Mouse (Mus musculus) lung, embryonic 16.5 days (tissue): ENCODE measurements at regions not wholly inside any gene's neighbourhood (a gene's known extent, or its start where the extent isn't known, plus 50 kb on each side); places are given as distances from the start of the nearest gene placed in this dataset.

Source experiments
- ATAC-seq: fragments of 200-750 bp; cut with Nextera tagmentation; 2 replicates; pipeline ENCODE4 v1.8.0; 2017; ENCODE audit warnings: low read depth, mild to moderate bottlenecking, moderate library complexity
- H3K27ac ChIP-seq: fragments of 300-500 bp; sonication (generic); 2 replicates; pipeline ENCODE4 v1.5.1; 2014; ENCODE audit warnings: mild to moderate bottlenecking, control low read depth, low read length
- H3K27me3 ChIP-seq: fragments of 300-500 bp; sonication (generic); 2 replicates; pipeline ENCODE4 v1.6.1; 2014; ENCODE audit warnings: low read depth, low read length, mixed read lengths; ENCODE audit not compliant: control insufficient read depth, insufficient read depth
- H3K36me3 ChIP-seq: fragments of 300-500 bp; sonication (generic); 2 replicates; pipeline ENCODE4 v1.6.1; 2014; ENCODE audit warnings: low read length; ENCODE audit not compliant: control insufficient read depth, insufficient read depth
- H3K4me1 ChIP-seq: fragments of 300-500 bp; sonication (generic); replicated peaks from 2 replicates; pipeline ENCODE4 v1.6.1; 2014; ENCODE audit warnings: low read length, mixed read lengths; ENCODE audit not compliant: control insufficient read depth, insufficient read depth
- H3K4me2 ChIP-seq: fragments of 300-500 bp; sonication (generic); 2 replicates; pipeline ENCODE4 v1.6.1; 2014; ENCODE audit warnings: low read depth, low read length, control low read depth
- H3K4me3 ChIP-seq: fragments of 300-500 bp; sonication (generic); 2 replicates; pipeline ENCODE4 v1.5.1; 2014; ENCODE audit warnings: mild to moderate bottlenecking, low read length, control low read depth
- H3K9ac ChIP-seq: fragments of 300-500 bp; sonication (generic); 2 replicates; pipeline ENCODE4 v1.6.1; 2014; ENCODE audit warnings: low read length, control low read depth
- H3K9me3 ChIP-seq: fragments of 300-500 bp; sonication (generic); 2 replicates; pipeline ENCODE4 v1.6.1; 2016; ENCODE audit warnings: low read length; ENCODE audit not compliant: control insufficient read depth
- WGBS: fragments of 180-500 bp; shearing (Covaris S2); extraction: QIAGEN DNeasy Blood & Tissue Kit; methylation state at CpG from one replicate; pipeline ENCODE4 v1.1.7; 2014; 5-methylcytosine and 5-hydroxymethylcytosine counted together

DNA sequence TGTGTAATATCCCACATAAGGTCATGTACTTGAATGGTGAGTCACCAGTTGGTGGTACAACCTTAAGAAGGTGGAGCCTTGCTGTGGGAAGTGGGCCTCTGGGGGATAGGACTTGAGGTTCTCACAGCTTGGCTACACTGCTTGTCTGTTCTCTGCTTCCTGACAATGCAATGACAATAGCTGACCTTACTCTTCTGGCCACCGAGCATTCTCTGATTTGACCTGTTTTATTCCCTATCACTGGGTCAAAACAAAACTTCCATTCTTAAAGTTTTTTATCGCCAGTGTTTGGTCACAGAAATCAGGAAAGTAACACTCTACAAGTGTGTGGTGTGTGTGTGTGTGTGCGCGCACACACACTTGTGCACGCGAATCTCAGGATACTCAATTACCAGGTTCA is 203.0 kb upstream of the Nxpe4 start:
- Histone ChIP-seq H3K27ac (no peak overlapping the region), H3K36me3 (no peaks in the 10 kb centered on the region), H3K9ac (no peak overlapping the region), H3K4me3 (no peak overlapping the region), H3K4me2 (no peak overlapping the region), H3K27me3 (no peaks in the 10 kb centered on the region), H3K4me1 (no peaks in the 10 kb centered on the region), H3K9me3 (no peaks in the 10 kb centered on the region)
- ATAC-seq = no peak
- 85% methylated on average over 6 of the region's 6 CpGs for WGBS

DNA sequence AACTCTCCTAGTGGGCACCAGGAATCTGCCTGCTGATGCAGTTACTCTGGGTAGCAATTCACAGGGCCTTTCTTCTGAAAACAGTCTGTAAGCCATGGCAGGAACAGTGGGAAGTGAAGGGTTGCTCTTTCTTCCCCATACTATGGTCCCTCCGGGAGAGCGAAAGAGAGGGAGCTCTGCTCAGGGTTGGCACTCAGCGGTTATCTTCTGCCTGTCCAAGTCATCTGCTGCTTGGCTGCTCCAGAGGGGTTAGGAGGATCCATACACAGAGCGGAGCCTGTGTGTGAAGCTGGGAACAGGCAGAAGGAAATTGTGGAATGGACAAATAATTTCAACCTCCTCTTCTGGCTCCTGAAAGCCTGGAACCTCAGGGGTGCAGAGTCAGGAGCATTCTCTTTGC is 200.6 kb upstream of the Nxpe4 start:
- Histone ChIP-seq H3K9ac (no peak overlapping the region), H3K36me3 (no peaks in the 10 kb centered on the region), H3K27ac (no peak overlapping the region), H3K4me1 (no peaks in the 10 kb centered on the region), H3K4me2 (no peak overlapping the region), H3K9me3 (no peaks in the 10 kb centered on the region), H3K27me3 (no peaks in the 10 kb centered on the region), H3K4me3 (no peak overlapping the region)
- WGBS = 84% methylated on average over 4 of the region's 4 CpGs
- no peak for ATAC-seq

DNA sequence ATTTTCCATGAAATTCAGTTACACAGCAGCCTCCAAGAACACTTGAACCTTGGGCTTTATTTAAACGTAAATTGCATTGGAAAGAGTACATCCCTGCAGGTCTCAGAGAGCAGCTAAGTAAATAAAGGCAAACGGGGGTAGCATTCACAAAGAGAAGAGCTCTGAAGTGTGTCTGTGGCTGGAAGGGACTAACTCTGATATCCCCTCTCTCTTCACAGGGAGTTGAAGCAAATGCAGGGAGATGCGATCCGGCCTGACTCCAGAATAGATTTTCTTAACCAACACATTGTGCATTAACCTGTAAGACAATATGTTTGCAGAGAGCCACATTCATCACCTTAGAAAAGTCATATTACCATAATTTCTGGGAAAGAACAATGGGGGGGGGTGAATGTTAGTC is 199.7 kb upstream of the Nxpe4 start:
- no peak overlapping the region for H3K4me3 ChIP-seq

DNA sequence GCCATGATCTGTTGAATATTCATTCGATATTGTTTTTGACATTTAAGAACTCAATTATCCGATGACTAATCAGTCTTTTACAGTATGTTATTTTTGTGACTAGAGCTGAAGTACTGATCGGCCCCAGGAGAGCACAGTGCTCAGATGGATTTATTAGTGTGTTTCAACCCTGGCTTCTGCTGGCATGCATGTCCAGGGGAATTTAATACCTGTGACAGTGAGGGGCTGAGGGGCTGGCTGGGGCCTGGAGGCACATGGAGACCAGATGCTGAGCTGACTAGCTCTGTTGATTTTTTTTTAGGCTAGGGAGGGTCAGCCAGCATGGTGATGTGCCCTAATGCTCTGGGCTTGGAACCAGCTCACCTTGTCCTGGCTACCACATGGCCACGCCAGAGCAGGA is 199.2 kb upstream of the Nxpe4 start:
- Histone ChIP-seq H3K27ac (no peak overlapping the region), H3K27me3 (no peaks in the 10 kb centered on the region), H3K9ac (no peak overlapping the region), H3K4me3 (no peak overlapping the region), H3K36me3 (no peaks in the 10 kb centered on the region), H3K4me1 (no peaks in the 10 kb centered on the region), H3K4me2 (no peak overlapping the region), H3K9me3 (no peaks in the 10 kb centered on the region)
- ATAC-seq = no peak
- WGBS = 77% methylated on average over 4 of the region's 4 CpGs

More for the DNA sequence above, 199.7 kb upstream of the Nxpe4 start:
- ATAC-seq = no peak
- Histone ChIP-seq H3K27me3 (no peaks in the 10 kb centered on the region), H3K36me3 (no peaks in the 10 kb centered on the region), H3K9ac (no peak overlapping the region), H3K4me2 (no peak overlapping the region), H3K4me1 (no peaks in the 10 kb centered on the region), H3K27ac (no peak overlapping the region), H3K9me3 (no peaks in the 10 kb centered on the region)
- 54% methylated on average over 4 of the region's 4 CpGs for WGBS

DNA sequence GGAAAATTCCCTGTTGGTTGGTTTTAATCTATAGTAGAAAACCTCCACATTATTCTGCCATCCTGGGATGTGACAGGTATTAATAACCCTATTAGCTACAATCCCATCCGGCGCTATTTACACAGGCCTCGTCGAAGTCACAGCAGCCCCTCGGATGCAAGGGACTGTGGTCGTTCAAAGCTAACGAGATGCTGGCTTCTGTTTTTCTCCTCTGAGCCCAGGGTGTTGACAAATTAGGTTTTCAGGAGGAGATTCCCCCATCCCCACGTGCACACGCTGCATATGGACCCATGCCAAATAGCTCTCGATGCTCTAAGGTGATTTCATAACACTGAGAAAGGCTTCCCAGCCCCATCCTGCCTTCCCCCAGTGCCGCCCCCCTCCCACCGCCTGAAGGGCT is 188.7 kb upstream of the Nxpe4 start:
- WGBS = 36% methylated on average over 12 of the region's 12 CpGs
- Histone ChIP-seq H3K4me1 (no peaks in the 10 kb centered on the region), H3K4me2 (no peak overlapping the region), H3K27ac (no peak overlapping the region), H3K27me3 (no peaks in the 10 kb centered on the region), H3K9me3 (no peaks in the 10 kb centered on the region), H3K9ac (no peak overlapping the region), H3K36me3 (no peaks in the 10 kb centered on the region), H3K4me3 (no peak overlapping the region)
- ATAC-seq = no peak

DNA sequence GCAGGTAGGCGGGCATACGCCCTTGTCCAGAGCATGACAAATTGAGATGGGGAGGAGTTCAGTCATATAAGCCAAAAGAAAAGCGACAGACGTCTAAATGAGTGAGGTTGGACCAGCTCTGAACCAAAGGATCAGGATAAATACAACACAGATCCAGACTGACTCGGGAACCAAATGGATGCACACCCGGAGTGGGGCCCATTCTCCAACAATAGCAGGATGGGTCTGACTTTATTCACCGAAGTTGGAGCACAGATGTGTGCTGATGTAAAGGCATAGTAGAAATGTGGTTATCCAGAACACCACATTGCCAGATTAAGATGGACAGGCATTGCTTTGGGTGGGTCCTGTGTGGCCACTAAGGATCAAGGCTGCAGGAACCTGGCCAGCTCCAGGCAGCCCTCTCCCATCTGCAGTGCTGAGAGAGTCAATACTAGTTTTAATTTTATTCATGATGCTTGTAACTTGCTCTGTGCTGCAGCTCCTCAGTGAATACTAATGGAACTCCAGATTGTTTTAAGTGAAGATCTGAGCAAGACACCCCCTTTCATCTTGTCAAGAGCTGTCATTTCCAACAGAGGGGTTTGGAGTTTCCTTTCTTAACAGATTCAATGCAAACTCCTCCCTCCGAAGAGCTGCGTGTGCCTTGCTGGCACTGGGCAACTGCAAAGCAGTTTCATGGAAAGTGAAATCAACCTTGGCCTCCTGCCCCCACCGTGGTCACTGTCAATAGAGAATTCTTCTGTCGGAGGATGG is 176.3 kb upstream of the Nxpe4 start:
- H3K27ac ChIP-seq = no peak overlapping the region

DNA sequence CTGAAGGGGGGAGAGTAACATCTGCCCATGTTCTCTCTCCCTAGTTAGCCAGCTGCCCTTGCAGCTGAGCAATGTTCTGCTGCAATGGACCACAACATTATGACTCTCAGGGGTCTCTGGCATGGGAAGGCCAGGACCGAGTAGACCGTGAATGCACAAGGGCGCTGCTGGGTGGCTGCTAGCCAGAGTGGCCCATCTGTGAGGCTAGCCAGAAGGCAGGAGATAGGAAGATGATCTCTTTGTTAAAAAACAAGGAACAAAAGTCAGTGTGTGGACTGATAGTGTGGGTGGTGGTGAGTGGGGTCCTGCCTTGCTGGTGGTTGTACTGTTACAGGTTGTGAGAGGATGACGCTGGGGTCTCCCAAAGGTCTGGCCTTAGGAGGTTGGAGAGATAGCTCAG is 174.6 kb upstream of the Nxpe4 start:
- no peak for ATAC-seq
- 90% methylated on average over 4 of the region's 4 CpGs for whole genome bisulfite sequencing
- Histone ChIP-seq H3K9me3 (no peaks in the 10 kb centered on the region), H3K36me3 (no peaks in the 10 kb centered on the region), H3K27me3 (no peaks in the 10 kb centered on the region), H3K4me1 (no peaks in the 10 kb centered on the region), H3K27ac (no peak overlapping the region), H3K9ac (no peak overlapping the region), H3K4me3 (no peak overlapping the region), H3K4me2 (no peak overlapping the region)

More for the DNA sequence above, 176.3 kb upstream of the Nxpe4 start:
- Histone ChIP-seq H3K9ac (no peak overlapping the region), H3K4me3 (no peak overlapping the region), H3K36me3 (no peaks in the 10 kb centered on the region), H3K4me2 (no peak overlapping the region), H3K4me1 (no peaks in the 10 kb centered on the region), H3K27me3 (no peaks in the 10 kb centered on the region), H3K9me3 (no peaks in the 10 kb centered on the region)
- WGBS = 70% methylated on average over 11 of the region's 11 CpGs
- no peak for ATAC-seq

DNA sequence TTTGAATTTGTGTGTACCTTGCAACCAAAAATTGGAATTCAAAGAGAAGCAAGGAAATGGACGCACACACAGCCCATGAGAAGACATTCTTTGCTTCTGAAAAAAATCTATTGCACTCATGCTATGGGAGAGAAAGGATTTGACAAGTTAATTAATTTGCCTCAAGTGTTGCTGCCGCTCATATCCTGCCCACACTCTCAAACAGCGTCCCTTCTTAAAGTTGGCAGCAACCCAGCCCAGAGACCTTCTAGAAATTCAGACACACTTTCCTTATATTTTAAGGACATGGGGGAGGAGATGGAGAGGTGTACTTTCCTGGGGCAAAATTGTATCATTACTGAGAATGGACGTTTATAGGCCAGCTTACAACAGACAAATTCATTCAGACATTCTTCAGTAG is 167.2 kb upstream of the Nxpe4 start:
- no peak for ATAC-seq
- Histone ChIP-seq H3K4me2 (no peak overlapping the region), H3K4me1 (no peaks in the 10 kb centered on the region), H3K27ac (no peak overlapping the region), H3K4me3 (no peak overlapping the region), H3K9me3 (no peaks in the 10 kb centered on the region), H3K9ac (no peak overlapping the region), H3K36me3 (no peaks in the 10 kb centered on the region), H3K27me3 (no peaks in the 10 kb centered on the region)
- 28% methylated on average over 4 of the region's 4 CpGs for WGBS

DNA sequence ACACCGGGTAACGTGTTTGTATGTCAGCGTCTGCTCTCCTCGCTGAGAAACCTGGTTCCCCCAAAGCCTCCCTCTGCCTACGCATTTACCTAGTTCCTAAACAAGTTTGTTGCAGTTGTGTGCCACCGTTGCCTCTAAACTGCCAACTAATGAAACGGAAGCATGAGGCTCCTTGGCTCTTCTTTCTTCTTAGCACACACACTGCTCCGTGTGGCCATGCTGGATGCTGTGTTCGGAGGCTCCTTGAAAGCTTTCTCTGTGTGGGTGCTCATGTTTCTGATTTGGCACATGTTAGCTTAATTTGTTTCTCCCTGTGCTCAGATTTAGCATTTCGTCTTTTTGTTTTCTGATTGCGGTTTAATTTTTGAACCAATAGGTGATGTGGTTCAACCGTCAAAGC is 162.2 kb upstream of the Nxpe4 start:
- Histone ChIP-seq H3K9me3 (no peaks in the 10 kb centered on the region), H3K4me2 (no peak overlapping the region), H3K27ac (no peak overlapping the region), H3K36me3 (no peaks in the 10 kb centered on the region), H3K4me1 (no peaks in the 10 kb centered on the region), H3K27me3 (no peaks in the 10 kb centered on the region), H3K9ac (no peak overlapping the region), H3K4me3 (no peak overlapping the region)
- no peak for ATAC-seq
- 88% methylated on average over 12 of the region's 12 CpGs for WGBS

DNA sequence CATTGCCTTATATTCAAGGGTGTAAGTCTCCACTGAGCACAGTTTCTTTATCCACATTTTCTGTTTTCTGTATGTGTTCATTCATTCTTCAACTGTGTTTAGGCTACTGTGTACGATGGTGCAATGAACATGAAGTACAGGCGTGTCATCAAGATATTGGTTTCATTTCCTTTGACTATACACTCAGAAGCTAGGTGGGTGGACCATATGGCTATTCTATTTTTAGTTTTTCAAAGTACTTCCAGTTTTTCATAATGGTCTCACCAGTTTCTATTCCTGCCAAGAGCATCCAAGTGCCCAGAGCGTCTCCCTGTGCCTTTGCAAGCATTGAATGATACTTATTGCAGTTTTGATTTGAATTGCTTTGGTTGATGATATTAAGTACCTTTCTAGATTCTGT is 132.8 kb upstream of the Nxpe4 start:
- Histone ChIP-seq H3K9me3 (no peaks in the 10 kb centered on the region), H3K4me2 (no peak overlapping the region), H3K4me1 (no peaks in the 10 kb centered on the region), H3K36me3 (no peaks in the 10 kb centered on the region), H3K9ac (no peak overlapping the region), H3K4me3 (no peak overlapping the region), H3K27me3 (no peaks in the 10 kb centered on the region), H3K27ac (no peak overlapping the region)
- ATAC-seq = no peak
- WGBS = 83% methylated on average over 3 of the region's 3 CpGs
